Comparison of ENCODE assay signal across 21 mouse cellular contexts in the genomic region with DNA sequence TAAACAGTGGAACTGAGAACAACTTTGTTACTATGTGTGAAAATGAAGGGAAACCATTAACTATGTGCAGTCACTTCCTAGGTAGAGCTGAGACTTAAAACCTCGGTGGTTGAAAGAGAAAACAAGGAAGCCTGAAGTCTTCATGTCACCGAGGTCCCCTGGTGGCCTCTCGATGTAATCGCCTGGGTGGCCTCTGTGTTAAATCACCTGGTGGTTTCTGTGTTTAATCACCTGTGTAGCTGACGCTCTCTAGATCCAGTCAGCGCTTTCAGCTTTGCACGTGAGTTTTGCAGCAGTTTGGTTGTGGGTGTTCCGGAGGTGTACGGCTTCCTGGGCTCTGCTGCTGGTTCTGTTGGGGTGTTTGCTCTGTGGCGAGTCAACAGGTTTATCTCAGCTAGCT. TPM values are rescaled to one million over a fixed set of nuclear protein-coding genes. Genes with fewer than 3 reads are reported as not detected.
DNase-seq lines count a peak whose midpoint lies in the region; ATAC-seq and TF ChIP-seq lines count a peak whose summit lies in the region.
"Had no signal": no experiment of that assay in that cellular context is flagged by ENCODE, and none has a peak within 500 bp of the region (broad histone marks: within the 10 kb centered on the region; RNA-seq: fewer than 3 reads in every experiment).

No protein-coding gene starts in this region.

- intact Hi-C loops in left cerebral cortex, adult 2 months (cut with DNase I) = no loop called here

- no peak for DNase-seq in left cerebral cortex, adult 2 months (ENCODE audit: extremely low spot score in 1 of 2, low spot score in 2 of 2)
- DNase-seq in left cerebral cortex, adult 18-20 months (ENCODE audit: low spot score in 2 of 2) = no peak
- peak; percentile 40 for DNase-seq in ZHBTc4 (ENCODE audit: low read depth, low spot score)
- DNase-seq in thymus, postnatal 14 days = peak; percentile 34
- no peak for DNase-seq in lung, postnatal 10 days
- DNase-seq in gastrocnemius, adult 18-20 months (ENCODE audit: low spot score) = no peak
- no peak for DNase-seq in gastrocnemius, postnatal 25 days
- DNase-seq: cerebellum, adult 9-11 months; gastrocnemius, postnatal 36 days; lung, adult 18-20 months; lung, postnatal 4 days; midbrain, embryonic 14.5 days; right cerebral cortex, postnatal 14 days had no signal

- ATAC-seq in CD4-positive, CD25-positive, alpha-beta regulatory T cell, adult 4 months = peak; percentile 34
- ATAC-seq: forebrain, embryonic 16.5 days had no signal

- H3K4me3 ChIP-seq in left cerebral cortex, adult 2 months = no peak overlapping the region
- H3K4me3 ChIP-seq: hindbrain, embryonic 13.5 days had no signal

- TF ChIP-seq CTCF in left cerebral cortex, adult 2 months (IDR thresholded peaks at IDR 0.05) = peak; percentile 20

- H3K27ac ChIP-seq in left cerebral cortex, adult 2 months = no peak overlapping the region
- H3K27ac ChIP-seq: hindbrain, embryonic 13.5 days had no signal

RNA-seq across cellular contexts. Expression of a gene that starts 20.3 kb away (rescaled TPM):
- not detected for total RNA-seq in left cerebral cortex, adult 2 months (2021)
- total RNA-seq in left cerebral cortex, adult 18-20 months (2021) = not detected
- not detected for polyA plus RNA-seq in CD4-positive, CD25-positive, alpha-beta regulatory T cell, adult 4 months (2017; shearing (Covaris generic))
- total RNA-seq in gastrocnemius, adult 18-20 months (2021) = not detected
- total RNA-seq in gastrocnemius, postnatal 25 days (2021) = not detected
- total RNA-seq: adrenal gland, postnatal 4 days; G1E; gastrocnemius, postnatal 36 days; left cerebral cortex, postnatal 10 days had no signal
- polyA plus RNA-seq: forebrain, embryonic 16.5 days; G1E; heart, embryonic 14.5 days; midbrain, embryonic 14.5 days; neural tube, embryonic 11.5 days had no signal

RNA-seq across cellular contexts. Expression of a gene that starts 28.5 kb away (rescaled TPM):
- total RNA-seq in left cerebral cortex, adult 2 months (2021) = 1 to 10 TPM; 6.2 to 6.5 TPM
- 1 to 10 TPM; 6.1 to 8.5 TPM for total RNA-seq in left cerebral cortex, adult 18-20 months (2021)
- polyA plus RNA-seq in CD4-positive, CD25-positive, alpha-beta regulatory T cell, adult 4 months (2017; shearing (Covaris generic)) = 1 to 10 TPM; 5.5 to 7.1 TPM
- total RNA-seq in gastrocnemius, adult 18-20 months (2021) = 1 to 10 TPM; 1.6 to 1.7 TPM
- total RNA-seq in gastrocnemius, postnatal 25 days (2021) = 1 to 10 TPM; 1.8 TPM

RNA-seq across cellular contexts. Expression of a gene that starts 30.0 kb away (rescaled TPM):
- 1 to 10 TPM; 5.8 to 6.2 TPM for total RNA-seq in left cerebral cortex, adult 2 months (2021)
- total RNA-seq in left cerebral cortex, adult 18-20 months (2021) = 1 to 10 TPM; 4.0 to 4.9 TPM
- polyA plus RNA-seq in CD4-positive, CD25-positive, alpha-beta regulatory T cell, adult 4 months (2017; shearing (Covaris generic)) = 1 to 10 TPM; 7.4 to 8.7 TPM
- 1 to 10 TPM in 1 of 2 experiments, under 1 TPM in 1; 0.94 to 2.4 TPM for total RNA-seq in gastrocnemius, adult 18-20 months (2021)
- total RNA-seq in gastrocnemius, postnatal 25 days (2021) = 1 to 10 TPM; 1.5 to 1.8 TPM

RNA-seq across cellular contexts. Expression of a gene that starts 44.3 kb away (rescaled TPM):
- total RNA-seq in left cerebral cortex, adult 2 months (2021) = under 1 TPM in 1 of 2 experiments, not detected in 1; 0.28 TPM
- total RNA-seq in left cerebral cortex, adult 18-20 months (2021) = not detected
- not detected for polyA plus RNA-seq in CD4-positive, CD25-positive, alpha-beta regulatory T cell, adult 4 months (2017; shearing (Covaris generic))
- under 1 TPM; 0.40 to 0.46 TPM for total RNA-seq in gastrocnemius, adult 18-20 months (2021)
- 1 to 10 TPM in 1 of 2 experiments, under 1 TPM in 1; 0.23 to 1.5 TPM for total RNA-seq in gastrocnemius, postnatal 25 days (2021)
- polyA plus RNA-seq: G1E; heart, embryonic 14.5 days had no signal

Comparison
In these comparisons a context has a peak if more than half of its experiments do, and no peak if none do; other contexts are left out.
1. DNase-seq: peak in ZHBTc4 (single experiment) and thymus, postnatal 14 days (single experiment); none in left cerebral cortex, adult 2 months (0 of 2), left cerebral cortex, adult 18-20 months (0 of 2), lung, postnatal 10 days (single experiment), gastrocnemius, adult 18-20 months (single experiment) and gastrocnemius, postnatal 25 days (single experiment).